Mouse (Mus musculus) adrenal gland, postnatal 25 days (tissue): ENCODE data around the gene Taco1. TPM values are rescaled to one million over a fixed set of nuclear protein-coding genes. Genes with fewer than 3 reads are reported as not detected.

ENCODE experiments used
- DNase-seq: peaks from one replicate; pipeline ENCODE4 v3.0.0; 2021; ENCODE audit warnings: mixed read lengths
- total RNA-seq: library from RNA; stranded (reverse); gene quantifications from 2 replicates; pipeline ENCODE4 v1.2.3, GENCODE M21; 2021

Taco1 gene
- total RNA-seq, 1 experiment from 2014 or later: 36.0 TPM

DNA sequence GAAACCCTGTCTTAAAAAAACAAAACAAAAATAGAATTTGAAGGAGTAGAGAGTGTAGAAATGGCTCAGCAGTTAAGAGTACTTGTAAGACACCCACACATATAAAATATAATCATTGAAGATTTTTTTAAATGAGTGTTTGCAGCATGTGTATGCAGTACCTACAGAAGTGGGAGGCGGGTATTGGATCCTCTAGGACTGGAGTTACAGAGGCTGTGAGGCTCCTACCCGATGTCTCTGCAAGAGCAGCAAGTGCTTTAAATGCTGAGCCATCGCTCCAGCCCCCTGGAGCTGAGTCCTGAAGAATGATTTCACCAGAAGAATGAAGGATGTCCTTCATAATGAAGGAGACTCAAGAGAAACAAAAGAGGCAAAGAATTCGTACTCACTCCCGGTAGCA is 2.1 kb upstream of the Taco1 start:
- no peak for DNase-seq

DNA sequence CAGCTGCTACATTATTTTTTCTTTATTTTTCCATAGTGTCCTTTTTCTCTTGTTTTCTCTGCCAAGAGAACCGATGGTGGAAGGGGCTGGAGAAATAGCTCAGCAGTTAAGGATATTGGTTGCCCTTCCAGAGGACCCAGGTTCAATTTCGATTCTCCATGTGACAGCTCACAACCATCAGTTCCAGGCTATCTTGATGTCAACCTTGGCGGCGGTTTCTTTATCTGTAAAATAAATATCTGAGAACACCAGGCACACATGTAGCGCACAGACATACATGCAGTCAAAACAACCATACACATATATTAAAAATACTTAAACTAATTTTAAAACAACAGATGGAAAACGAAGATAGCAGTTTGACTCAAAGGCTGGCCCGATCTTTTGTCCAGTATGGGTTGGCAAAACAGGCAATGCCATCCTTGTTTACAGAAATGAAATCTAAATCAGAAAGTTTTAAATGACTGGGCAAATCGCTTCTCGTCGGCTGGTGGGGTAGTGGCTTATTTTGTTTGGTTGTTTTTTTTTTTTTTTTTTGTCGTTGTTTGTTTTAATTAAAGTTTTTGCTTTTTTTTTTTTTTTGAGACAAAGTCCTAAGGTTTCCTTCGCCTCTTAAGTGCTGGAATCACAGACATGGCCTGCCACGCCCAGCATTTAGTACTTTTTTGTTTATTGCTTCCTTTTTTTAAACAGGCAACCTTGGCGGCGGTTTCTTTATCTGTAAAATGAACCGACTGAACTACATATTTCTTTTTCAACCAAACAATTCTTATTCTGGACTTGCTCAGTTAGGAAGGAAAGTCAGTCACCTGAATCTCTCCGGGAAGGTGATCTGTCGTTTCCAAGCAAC is 563 bp upstream of the Taco1 start:
- no peak for DNase-seq

DNA sequence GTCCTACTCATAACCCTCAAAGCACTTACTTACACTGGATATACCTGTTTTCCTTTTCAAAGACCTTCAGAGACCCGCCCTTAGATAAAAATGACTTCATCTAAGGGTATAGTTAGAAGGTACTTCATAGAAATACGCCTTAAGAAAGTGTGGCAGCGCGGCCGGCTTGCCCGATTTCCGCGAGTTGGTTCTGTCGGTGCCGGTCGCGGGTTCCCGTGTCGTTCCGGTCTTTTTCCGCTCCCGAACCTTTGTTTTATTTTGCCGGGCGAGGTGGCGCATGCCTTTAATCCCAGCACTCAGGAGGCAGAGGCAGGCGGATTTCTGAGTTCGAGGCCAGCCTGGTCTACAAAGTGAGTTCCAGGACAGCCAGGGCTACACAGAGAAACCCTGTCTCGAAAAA is 755 bp downstream of the Taco1 start:
- peak; percentile 47 for DNase-seq

DNA sequence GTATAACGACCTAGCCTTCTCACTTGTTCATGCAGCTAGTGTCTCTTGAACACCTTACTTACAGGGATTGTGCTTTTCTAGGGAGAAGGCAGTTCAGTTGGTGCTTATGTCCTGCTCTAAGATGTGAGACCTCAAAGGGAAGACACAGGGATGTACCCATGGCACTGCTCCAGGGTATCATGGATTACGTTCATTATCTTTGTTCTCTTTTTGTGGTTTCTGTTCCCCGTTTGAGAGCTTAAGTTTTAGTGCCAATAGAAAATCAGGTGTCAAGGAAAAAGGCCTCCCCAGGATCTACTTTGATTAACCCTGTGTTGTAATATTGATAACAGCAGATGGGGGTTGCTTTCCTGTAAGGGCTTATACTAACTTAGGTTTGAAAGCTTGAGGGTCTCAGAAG is 7.9 kb downstream of the Taco1 start:
- DNase-seq: no peak

DNA sequence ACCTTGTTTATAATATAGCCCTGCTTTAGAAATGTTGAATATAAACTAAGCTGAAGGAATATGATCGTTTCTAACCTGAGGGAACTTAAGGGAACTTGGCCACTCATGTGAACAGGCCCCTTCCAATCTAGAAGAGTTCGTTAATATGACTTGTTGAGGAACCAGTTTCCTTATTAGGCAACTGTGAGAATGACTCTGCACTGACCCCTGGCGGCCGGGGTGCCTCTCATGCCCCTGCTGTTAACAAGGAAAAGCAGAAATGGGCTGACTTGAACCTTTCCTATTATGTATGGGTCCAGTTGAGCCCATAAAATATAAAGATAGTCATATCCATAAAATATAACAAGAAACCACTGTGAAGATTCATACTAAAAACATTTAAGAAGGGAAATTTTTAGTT is 10.5 kb downstream of the Taco1 start:
- peak; percentile 83 for DNase-seq

DNA sequence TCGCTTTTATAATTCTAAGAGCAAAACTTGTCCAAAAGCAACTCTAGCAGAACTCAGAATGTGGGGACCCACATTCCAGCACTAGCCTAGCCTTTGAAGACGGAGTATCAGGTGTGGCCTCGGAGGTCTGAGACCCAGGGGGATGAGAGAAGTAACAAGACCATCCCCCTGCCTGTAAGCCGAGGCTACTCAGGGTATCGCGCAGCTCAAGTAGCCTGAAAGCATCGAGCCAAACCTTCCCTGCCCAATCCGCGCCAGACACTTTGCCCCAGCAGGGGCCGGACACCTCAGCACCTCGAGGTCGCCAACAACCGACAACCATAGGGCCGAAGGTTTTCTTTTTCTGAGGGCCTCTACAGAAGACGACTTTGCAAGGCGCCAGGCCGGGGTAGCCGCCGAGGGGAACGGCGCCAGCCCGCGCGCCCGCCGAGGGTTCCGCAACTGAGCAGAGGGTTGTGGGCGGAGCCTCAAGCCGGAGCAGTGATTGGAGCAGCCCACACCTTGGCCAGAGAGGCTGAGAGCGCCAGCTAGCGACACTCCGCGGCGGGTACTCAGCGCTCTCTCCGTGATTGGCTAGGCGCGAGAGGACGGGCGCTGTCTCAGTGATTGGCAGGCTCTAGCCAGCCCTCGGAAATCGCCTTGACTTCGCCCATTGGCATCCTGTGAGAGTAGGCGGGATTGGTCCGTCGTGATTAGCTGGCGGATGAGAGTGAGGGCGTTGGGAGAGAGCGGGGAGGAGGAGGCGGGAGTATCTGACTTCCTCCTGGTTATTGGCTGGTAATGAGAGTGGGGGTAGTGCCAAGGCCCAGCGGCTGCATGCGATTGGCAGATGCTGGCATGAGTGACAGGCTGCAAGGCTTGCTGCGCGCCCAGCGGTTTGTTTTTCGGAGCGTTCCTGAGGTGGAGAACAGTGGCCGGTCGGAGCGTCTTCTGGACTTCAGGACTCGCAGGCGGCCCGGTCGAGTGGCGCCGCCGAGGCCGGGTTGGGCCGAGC is 18.1 kb downstream of the Taco1 start, which contains the start of gene Map3k3:
Gene Map3k3, plus strand, starts transcription at position 906 of the 994 bp plus-strand sequence.
- DNase-seq: peak; percentile 97

DNA sequence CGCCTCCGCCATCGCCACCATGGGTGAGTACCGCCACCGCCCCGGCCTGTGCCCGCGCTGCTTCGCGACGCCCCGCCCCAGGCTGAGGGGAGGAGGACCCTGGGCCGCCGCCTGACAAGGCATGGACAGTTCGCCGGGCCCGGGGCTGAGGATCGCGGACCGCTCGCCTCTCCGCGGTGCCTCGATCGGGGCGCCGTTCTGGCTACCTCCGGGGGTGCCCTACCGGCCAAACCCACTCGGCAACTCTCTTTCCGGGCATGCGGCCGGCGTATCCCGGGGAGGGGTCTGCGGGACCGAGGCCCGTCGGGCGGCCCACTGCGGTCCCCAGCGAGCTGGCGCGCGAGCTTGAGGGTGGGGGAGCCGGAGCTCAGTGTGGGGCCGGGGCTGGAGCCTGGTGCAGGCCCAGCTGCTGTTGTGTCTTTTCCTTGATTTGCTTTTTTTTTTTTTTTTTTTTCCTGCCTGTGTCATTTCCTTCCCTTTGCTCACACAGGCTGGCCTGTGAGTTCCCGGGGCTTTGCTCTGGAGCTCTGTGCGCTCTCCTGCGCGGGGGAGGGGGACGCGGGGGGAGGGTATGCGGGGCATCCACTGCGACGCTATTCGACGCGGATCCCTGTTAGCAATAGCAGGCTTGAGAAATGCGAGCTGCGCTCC is 19.2 kb downstream of the Taco1 start:
- DNase-seq: peak; percentile 85

DNA sequence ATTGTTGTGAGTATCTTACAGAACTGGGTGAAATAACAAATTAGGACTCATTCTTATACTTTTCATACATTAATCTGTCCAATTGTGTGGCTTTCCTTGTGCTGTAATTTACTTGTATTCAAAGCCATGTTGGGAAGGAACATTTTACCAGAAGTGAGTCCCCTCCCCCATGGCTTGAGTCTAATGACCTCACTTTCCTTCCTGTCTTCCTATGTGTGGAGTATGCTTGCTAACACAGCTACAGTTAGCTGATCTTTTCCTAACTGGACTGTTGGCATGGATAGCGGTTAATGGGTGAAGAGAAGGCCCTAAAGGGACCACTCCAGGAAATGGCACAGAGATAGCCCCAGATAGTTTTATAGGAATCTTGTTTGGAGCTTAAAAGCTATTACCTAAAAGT is 32.4 kb downstream of the Taco1 start:
- DNase-seq: no peak

DNA sequence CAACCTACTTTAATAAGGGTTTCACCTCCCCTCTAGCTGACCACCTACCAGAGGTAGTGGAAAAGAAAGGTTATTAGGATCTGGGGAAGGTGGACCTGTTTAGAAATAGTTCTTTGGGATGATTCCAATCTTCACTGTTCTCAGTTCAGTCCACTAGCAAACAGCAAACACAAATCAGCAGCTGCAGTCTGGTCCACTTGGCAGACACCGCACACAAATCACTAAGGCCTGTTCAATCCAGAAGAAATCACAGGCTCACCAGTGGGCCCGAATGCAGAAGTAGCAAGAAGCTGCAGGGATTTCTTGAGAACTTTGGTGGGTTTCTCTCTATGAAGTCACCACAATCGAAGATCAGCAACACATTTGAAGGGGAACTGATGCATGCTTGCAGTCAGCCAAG is 37.0 kb downstream of the Taco1 start:
- DNase-seq: no peak

DNA sequence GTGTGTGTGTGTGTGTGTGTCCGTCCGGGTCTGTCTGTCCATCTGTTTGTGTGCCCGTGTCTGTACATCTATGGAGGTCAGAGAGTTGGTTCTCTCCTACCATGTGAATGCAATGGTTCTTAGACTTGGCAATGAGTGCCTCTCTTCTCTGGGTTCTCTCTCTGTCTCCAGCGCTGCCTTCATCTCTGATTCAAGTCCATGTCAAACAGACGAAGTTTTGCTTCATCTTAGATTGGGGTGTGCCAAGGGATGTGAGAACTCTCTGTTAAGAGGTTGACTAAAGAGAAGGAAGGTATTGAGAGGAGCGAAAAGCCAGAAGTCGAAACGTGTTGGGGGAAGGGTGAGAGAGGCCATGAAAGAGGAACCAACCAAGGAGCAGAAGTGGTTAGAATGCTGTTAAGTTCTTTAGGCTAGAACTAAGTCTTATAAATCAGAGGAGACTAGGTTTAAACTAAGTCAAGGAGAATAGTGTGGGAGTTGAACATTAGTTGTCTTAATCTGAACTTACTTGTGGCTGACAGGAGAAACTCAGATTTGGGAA is 40.3 kb downstream of the Taco1 start:
- DNase-seq: no peak

DNA sequence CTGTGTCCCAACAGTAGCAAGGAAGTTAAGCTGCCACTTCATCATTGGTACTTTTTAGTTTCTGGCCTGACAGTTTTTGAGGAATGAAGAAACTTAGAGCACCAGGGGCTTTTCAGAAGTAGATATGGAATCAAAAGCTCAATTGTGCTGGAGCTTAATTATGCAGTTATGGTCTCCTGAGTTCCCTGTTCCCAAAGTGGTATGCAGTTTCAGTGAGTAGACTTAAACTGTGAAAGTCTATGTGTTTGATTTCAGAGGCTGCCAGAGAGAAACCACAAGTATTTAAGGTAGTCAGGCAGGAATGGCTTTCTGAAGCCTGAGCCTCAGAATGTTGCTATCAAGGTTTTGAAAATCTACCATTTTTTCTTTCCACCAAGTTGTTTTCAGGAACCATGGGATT is 45.8 kb downstream of the Taco1 start:
- no peak for DNase-seq

DNA sequence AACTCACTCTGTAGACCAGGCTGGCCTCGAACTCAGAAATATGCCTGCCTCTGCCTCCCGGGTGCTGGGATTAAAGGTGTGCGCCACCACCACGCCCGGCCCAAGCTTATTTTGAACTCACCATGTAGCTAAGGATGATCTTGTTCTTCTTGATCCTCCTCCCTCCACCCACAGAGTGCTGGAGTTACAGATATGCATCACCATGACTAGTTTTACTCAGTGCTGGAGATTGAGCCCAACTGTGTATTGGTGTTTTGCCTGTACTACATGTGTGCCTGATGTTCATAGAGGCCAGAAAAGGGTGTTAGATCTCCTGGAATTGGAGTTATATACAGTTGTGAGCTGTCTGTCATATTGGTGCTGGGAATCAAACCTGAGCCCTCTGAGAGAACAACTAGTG is 56.4 kb downstream of the Taco1 start:
- DNase-seq: no peak

DNA sequence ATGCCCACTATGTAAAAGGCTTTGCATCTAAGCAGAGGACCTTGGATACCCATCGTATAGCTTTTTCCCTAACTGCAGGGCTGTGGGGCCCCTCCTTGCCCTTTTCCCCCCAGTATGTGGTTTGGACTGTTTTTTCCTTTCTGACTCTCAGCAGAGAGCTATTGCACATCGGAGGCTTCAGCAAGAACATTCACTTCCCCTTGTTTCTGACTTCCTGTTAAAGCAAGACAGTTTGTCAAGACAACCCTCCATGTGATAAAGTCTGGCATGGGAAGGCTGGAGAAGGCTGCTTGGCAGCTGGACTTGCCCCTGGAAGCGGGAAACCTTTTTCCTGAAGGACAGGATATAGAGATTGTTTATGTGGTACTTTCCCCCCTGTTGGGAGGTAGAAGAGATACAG is 56.9 kb downstream of the Taco1 start:
- DNase-seq: no peak

Other genes starting within 250 kb of the Taco1 start
- gene Cyb561, start 112.7 kb upstream of the Taco1 start, total RNA-seq: 124 and 195 TPM in 2 replicates
- gene Ace, start 98.1 kb upstream of the Taco1 start, total RNA-seq: 7.3 and 8.2 TPM in 2 replicates
- gene Ace3, start 71.4 kb upstream of the Taco1 start, total RNA-seq: not detected in 2 replicates
- gene Kcnh6, start 57.9 kb upstream of the Taco1 start, total RNA-seq: 0.21 TPM in 1 of 2 replicates, not detected in the other
- gene Dcaf7, start 29.2 kb upstream of the Taco1 start, total RNA-seq: 43.7 and 58.4 TPM in 2 replicates
- 35.2 and 50.6 TPM in 2 replicates for gene Map3k3, start 18.6 kb downstream of the Taco1 start, total RNA-seq
- gene Gm10840, start 94.8 kb downstream of the Taco1 start, total RNA-seq: not detected in 2 replicates
- 10.6 and 16.4 TPM in 2 replicates for gene Limd2, start 94.8 kb downstream of the Taco1 start, total RNA-seq
- 9.8 and 19.1 TPM in 2 replicates for gene Strada, start 136.1 kb downstream of the Taco1 start, total RNA-seq
- gene Ccdc47, start 150.3 kb downstream of the Taco1 start, total RNA-seq: 122 and 172 TPM in 2 replicates
- gene Ddx42, start 150.9 kb downstream of the Taco1 start, total RNA-seq: 57.1 and 64.5 TPM in 2 replicates
- gene Ftsj3, start 190.0 kb downstream of the Taco1 start, total RNA-seq: 52.5 and 72.1 TPM in 2 replicates
- gene Psmc5, start 190.1 kb downstream of the Taco1 start, total RNA-seq: 150 and 151 TPM in 2 replicates
- 89.6 and 114 TPM in 2 replicates for gene Smarcd2, start 206.9 kb downstream of the Taco1 start, total RNA-seq
- 0.36 TPM in 1 of 2 replicates, not detected in the other for gene Tcam1, start 210.6 kb downstream of the Taco1 start, total RNA-seq
- gene Gh, start 235.8 kb downstream of the Taco1 start, total RNA-seq: not detected in 2 replicates
- 1.0 and 1.4 TPM in 2 replicates for gene Cd79b, start 248.7 kb downstream of the Taco1 start, total RNA-seq